Mouse (Mus musculus) large intestine, adult 2 months (tissue): ENCODE data around the gene Mtch2. TPM values are rescaled to one million over a fixed set of nuclear protein-coding genes. Genes with fewer than 3 reads are reported as not detected.
"Not testable (repeated sequence)": the region's sequence is repeated elsewhere in the genome, so short reads cannot be mapped to it uniquely, and the experiment has no call there.

Experiments
- DNase-seq: peaks from one replicate; pipeline ENCODE4 v3.0.0-alpha.2; 2012; ENCODE audit warnings: low read depth, low spot score
- WGBS: fragments of 180-500 bp; shearing (Covaris S2); methylation state at CpG from one replicate; pipeline ENCODE4 v1.1.7; 2018; 5-methylcytosine and 5-hydroxymethylcytosine counted together
- polyA plus RNA-seq: library from polyadenylated mRNA; depleted of rRNA; stranded (reverse); fragments of >200 nt; gene quantifications from 2 replicates; pipeline ENCODE4 v1.2.3, GENCODE M21; 2012; rRNA removed

The Mtch2 gene
- 210 and 242 TPM in 2 replicates for polyA plus RNA-seq

DNA sequence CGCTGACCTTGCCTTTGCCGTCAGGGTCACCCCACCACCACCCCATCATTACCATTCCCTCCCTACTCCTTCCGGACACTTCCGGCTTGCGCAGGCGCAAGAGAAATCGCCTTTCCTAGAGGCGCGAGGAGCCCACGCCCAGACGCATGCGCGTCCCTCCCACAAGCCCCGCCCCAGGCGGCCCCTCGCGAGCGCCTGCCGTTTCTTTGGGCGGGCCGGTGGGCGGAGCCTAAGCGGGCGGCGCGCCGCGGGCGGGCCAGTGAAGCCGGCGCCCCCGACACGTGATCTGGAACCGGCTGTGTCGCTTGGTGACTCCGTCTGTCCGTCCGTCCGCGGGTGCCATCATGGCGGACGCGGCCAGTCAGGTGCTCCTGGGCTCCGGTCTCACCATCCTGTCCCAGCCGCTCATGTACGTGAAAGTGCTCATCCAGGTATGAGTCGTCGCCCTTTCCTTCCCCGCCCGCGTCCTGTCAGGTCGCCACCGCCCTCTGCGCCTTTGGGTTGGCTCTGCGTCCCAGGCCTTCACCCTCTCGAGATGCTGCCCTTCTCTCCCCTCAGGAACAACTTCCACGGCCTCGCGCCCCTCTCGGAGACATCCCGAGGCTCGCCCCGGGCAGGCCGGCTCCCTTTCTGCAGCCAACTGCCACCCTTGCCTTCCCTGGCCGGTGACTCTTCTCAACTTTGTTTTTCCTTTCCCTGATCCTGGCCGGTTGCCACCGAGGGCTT, at the start of gene Mtch2:
TSS of gene Mtch2 (plus strand) at position 201 of the 726 bp plus-strand sequence.
- DNase-seq = peak; percentile 96
- 1% methylated on average over 66 of the region's 67 CpGs for WGBS

DNA sequence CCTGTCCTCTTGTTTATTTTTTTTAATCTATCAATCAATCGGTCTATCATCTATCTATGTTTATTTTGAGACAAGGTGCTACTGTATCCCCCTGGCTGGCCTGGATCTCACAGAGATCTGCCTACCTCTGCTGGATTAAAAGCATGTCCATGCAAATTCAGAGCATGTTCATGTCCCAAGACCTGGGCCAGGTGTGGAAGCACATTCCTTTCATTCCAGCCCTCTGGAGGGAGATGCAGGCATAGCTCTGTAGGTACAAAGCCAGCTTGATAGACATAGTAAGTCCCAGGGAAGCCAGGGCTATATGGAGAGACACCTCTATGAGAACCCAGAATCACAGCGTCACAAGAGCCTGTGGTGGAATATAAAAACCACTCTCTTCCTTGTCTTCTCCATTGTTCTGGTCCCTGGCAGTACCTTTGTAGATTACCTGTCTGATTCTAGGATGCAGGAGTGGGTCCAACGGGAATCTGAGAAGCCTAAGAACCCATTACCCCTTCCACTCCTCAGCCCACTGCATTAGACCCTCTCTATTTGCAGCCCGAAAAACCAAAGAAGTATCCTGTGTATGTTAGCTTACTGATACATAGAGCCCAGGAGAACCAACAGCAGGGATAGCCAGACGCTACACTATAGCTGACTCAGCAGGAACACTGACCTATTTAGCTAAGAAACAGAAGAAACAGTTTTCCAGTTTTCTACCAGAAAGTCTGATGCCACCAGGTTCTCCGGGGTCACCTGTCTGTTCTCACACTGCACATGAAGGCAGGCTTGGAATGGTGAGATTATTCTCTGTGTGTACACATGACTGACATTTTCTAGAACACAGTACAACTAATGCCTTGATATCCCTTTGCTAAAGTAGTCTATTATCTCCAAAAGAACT, 38.5 kb upstream of the Mtch2 start:
- no peak for DNase-seq
- 85% methylated on average over 6 of the region's 6 CpGs for WGBS

- 79% methylated on average over 8 of the region's 8 CpGs for WGBS
- no peak for DNase-seq
These were observed 36.2 kb upstream of the Mtch2 start for GRCm38 (mm10) chr2:90810751-90811150.

GRCm38 (mm10) chr2:90815266-90815665, 31.7 kb upstream of the Mtch2 start:
- WGBS = 77% methylated on average over 2 of the region's 2 CpGs
- DNase-seq = no peak

- DNase-seq = peak; percentile 51
- WGBS = 33% methylated on average over 4 of the region's 4 CpGs
These were observed 30.8 kb upstream of the Mtch2 start for GRCm38 (mm10) chr2:90816144-90816543.

- 93% methylated on average over 3 of the region's 3 CpGs for whole genome bisulfite sequencing
- DNase-seq = no peak
These were observed 28.2 kb upstream of the Mtch2 start for GRCm38 (mm10) chr2:90818710-90819109.

- DNase-seq = no peak
- 86% methylated on average over 3 of the region's 3 CpGs for WGBS
These were observed 26.1 kb upstream of the Mtch2 start for GRCm38 (mm10) chr2:90820894-90821293.

DNA sequence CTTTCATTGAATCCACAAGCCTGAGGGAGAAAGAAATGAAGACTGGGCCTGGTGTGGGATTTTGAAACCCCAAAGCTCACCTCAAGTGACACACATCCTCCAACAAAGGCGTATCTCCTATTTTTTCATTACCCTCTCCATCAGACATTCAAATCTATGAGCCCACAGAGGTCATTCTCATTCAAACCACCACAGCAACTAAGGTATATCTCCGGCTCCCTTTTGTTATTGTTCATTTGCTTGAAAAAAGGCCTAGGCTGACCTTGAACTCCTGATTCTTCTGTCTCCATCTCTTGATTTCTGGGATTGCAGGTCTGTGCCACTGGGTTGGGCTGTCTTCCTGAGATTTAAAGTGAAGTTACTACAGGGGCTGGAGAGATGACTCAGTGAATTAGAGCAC, 24.0 kb upstream of the Mtch2 start:
- WGBS = 90% methylated on average over 2 of the region's 2 CpGs
- no peak for DNase-seq

DNA sequence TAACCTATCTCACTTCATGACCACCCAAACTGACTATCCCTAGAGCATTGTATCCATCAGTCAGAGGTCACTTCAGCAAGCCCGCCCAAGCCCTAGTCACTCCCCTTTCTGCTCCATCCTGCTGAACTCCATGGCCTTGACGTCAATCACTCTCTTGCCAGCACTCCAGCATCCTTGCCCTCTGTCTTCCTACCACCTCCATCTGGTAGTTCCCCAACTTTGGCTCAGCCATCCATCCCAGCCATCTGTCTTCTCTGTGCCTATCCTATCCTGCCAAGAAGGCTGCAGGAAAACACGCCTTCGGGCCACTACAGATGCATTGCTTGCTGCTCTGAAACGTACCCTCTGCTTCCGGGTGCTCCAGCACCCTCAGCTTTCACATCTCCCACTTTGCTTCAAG, 23.2 kb upstream of the Mtch2 start:
- WGBS = 90% methylated on average over 6 of the region's 6 CpGs

GRCm38 (mm10) chr2:90824528-90824927, 22.4 kb upstream of the Mtch2 start:
- DNase-seq = not testable (repeated sequence)
- 19% methylated on average over 10 of the region's 10 CpGs for WGBS

More for the DNA sequence above, 23.2 kb upstream of the Mtch2 start:
- DNase-seq = no peak

DNA sequence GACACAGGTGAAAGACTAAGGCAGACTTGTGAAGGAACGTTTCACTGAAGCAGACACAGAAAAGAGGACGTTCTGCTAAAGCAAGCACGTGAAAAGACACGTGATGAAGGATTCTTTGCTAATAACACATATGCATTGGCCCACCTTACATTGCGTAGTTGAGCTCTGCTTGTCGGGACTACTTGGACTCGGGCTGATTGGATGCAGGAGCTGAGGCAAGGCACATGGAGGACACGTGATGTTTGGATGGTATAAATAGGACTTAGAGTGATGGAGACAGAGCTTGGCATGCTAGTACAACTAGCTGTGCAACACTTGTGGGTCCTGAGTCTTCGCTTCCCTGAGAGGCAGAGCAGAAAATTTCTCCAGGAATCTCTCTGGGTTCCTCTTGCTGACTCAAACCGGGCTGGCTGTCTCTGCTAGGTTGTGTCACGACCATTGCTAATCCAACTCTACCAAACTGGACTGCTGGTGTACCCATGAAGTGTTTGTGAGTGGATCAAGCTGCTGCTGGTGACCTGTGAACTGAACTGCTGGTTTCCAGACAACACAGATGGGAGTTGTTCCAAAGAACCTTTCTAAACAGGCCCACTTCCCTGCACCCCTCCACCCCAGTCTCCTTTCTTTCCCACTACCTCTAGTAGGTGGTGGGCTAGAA, 21.3 kb upstream of the Mtch2 start:
- WGBS = 86% methylated on average over 11 of the region's 11 CpGs
- DNase-seq = no peak

- no peak for DNase-seq
- 25% methylated on average over 7 of the region's 7 CpGs for WGBS
These were observed 18.2 kb upstream of the Mtch2 start for GRCm38 (mm10) chr2:90828739-90829138.

GRCm38 (mm10) chr2:90833502-90833901, 13.5 kb upstream of the Mtch2 start:
- no peak for DNase-seq
- WGBS = 62% methylated on average over 5 of the region's 5 CpGs

GRCm38 (mm10) chr2:90838621-90839020, 8.3 kb upstream of the Mtch2 start:
- 64% methylated on average over 2 of the region's 2 CpGs for WGBS
- no peak for DNase-seq

DNA sequence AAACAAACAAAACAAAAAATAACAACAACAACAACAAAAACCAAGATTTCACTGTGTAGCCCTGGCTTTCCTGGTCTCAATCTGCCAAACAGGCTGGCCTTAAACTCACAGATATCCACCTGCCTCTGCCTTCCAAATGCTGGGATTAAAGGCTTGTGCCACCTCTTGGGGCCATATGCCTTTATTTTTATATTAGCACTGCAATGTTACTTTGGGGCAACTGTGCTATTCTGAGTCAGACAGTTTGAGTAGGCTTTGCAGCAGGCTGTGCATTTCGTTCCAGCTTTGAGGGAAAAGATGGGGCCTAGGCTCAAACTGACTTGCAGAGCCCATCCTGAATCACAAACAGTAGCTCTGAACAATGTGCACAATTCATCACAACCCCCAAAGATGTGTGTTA, 3.3 kb upstream of the Mtch2 start:
- WGBS = 78% methylated on average over 1 of the region's 1 CpGs
- no peak for DNase-seq

DNA sequence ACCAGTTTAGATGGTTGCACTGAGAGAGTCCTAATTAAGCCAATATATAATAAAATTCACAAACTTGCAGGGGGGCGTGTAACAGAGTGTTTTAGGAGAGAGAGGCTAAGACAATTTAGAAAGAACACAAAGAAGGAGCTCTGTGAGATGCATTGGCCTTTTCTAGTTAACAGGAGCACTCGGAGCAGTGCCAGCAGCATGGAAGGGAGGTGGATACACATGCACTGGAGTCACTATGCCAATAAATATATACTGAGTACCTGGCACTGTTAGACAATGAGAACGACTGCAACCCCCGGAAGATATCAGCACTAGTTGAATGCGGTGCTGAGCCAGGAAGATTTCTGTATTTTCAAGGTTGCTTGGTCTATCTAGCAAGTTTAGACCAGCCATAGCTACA, 2.7 kb upstream of the Mtch2 start:
- WGBS = 70% methylated on average over 5 of the region's 5 CpGs
- no peak for DNase-seq

DNA sequence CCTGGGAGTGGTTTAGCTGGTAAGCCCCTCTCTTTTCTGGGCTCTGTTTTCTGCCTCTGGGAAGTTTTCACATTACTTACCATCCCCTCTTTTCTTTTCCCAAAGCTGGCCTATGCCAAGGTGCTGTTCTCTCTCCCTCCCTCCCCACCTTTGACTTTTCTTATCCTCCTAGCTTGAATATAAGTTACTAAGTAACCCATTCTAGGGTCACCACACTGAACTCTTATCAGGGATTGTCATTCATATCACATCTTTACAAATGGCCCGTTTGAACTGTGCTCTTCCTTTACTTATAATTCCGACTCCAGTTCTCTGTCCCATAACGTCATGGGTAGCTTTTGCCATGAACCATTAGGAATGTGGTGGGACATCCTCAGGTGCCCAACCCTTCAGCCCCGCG, 1.7 kb upstream of the Mtch2 start:
- no peak for DNase-seq
- WGBS = 42% methylated on average over 5 of the region's 5 CpGs

- 28% methylated on average over 6 of the region's 6 CpGs for WGBS
- DNase-seq = no peak
These were observed 784 bp upstream of the Mtch2 start for GRCm38 (mm10) chr2:90846171-90846570.

- 2% methylated on average over 8 of the region's 8 CpGs for WGBS
- DNase-seq = no peak
These were observed 379 bp upstream of the Mtch2 start for GRCm38 (mm10) chr2:90846597-90846954.

DNA sequence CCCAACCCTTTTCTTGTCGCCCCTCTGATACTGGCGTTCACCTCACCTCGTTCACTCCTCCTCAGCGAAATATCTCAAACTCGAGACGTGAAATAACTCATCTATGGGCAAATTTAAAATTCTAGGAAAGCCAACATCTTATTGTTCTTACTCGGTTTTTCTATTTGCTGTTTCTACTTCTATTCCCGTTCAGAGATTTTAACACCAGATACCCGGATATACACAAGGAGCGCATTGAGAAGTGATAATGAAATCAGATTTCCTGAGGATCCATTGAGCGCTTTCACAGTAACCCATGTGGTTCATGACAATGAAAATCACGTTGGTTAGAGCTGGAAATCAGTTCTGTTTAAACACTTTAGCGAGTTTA, 711 bp downstream of the Mtch2 start:
- no peak for DNase-seq
- under 1% methylated on average over 13 of the region's 13 CpGs for WGBS
